Mouse (Mus musculus): ENCODE measurements around the gene 2310061I04Rik.

DNA sequence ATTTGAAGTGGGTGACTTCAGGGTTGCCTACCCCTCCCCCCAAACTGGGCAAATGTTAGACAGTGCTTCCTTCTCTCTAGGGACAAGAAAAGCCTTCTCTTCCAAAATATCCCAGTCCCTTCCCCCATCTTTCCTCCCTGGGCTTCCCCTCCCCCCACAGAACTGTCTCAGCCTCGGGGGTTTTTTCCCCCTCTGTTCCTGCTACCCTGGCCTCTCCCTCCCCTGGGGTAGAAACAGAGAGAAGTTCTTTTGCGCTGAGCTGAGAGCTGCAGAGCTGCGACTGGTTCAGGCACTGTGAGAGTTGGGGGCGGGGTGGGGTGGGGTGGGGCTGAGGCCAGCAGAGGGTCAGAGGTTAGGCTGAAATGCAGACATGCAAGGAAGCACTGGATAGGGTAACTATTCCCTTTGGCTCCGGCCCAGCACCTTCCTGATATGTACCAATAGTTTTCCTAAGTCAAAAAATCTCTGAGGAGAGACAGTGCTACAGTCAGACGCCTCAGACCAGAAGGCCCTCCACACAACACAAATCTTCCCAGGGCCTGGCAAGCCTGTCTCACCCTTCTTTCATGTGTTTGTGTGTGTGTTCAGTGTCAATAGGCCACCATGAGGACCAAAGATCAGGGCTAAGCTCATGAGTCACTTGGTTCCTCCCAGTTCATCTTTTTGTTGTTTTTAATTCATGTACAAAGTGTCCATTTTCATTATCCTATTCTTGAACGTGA lies 27.7 kb downstream of the 2310061I04Rik start:
- TF ChIP-seq CTCF (IDR thresholded peaks at IDR 0.05; ENCODE audit: low read depth) (no peak), EP300 (optimal IDR thresholded peaks at IDR 0.05) (no peak)
